Mouse (Mus musculus): ENCODE measurements around the gene Spatc1l. TPM values are rescaled to one million over a fixed set of nuclear protein-coding genes. Genes with fewer than 3 reads are reported as not detected.

The Spatc1l gene
- polyA plus RNA-seq, 1 experiment = not detected

DNA sequence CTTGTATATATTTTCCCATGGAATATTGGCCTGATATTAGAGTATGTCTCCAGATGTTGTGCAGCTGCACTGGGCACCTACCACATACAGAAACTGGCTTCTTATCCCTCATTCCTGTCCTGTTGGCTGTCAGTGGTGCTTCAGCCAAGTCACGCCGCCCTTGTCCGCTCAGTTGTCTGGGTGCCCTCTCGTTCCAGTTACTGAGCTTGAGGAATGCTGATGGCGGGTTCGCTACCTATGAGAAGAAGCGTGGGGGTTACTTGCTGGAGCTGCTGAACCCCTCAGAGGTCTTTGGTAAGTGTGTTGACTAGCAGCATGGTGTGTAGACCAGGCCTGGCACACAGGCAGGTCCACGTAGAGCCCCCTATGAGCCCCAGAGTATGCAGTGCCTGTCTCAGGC is 15.5 kb upstream of the Spatc1l start:
- Histone ChIP-seq H3K4me1 (ENCODE audit: control insufficient read depth, insufficient read depth, low read length) (peaks cover 11% of the 10 kb centered on the region), H3K4me3 (ENCODE audit: insufficient read depth, low read length) (no peak overlapping the region), H3K27ac (ENCODE audit: insufficient read depth, low read depth, low read length) (no peak overlapping the region)
- TF ChIP-seq POLR2A (IDR thresholded peaks at IDR 0.05; ENCODE audit: borderline replicate concordance, low read depth, low read length) = no peak
- TF ChIP-seq CTCF (IDR thresholded peaks at IDR 0.05; ENCODE audit: low read depth, low read length) = no peak

DNA sequence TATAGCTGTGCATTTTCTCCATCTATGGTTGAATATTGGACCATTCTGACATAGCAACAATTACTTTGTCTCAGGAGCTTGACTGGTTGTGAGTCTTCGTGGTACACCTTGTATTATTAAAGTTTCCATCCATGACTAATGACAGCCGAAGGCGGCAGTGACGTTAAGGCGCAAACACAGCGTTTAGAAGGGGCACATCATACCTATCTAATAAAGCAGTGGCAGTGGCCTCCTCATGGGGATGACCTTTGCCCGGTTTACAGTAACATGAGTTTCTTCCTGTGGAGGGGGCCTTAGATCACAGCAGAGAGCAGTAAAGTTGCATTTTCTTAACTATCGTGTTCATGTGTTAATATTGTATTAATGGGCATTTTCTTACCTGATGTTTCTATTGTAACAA is 13.9 kb upstream of the Spatc1l start:
- Histone ChIP-seq H3K4me3 (ENCODE audit: insufficient read depth, low read length) (no peak overlapping the region), H3K4me1 (ENCODE audit: control insufficient read depth, insufficient read depth, low read length) (no peaks in the 10 kb centered on the region; the same call in 1 of the 2 replicates), H3K27ac (ENCODE audit: insufficient read depth, low read depth, low read length) (no peak overlapping the region)
- TF ChIP-seq CTCF (IDR thresholded peaks at IDR 0.05; ENCODE audit: low read depth, low read length) (no peak), POLR2A (IDR thresholded peaks at IDR 0.05; ENCODE audit: borderline replicate concordance, low read depth, low read length) (no peak)

DNA sequence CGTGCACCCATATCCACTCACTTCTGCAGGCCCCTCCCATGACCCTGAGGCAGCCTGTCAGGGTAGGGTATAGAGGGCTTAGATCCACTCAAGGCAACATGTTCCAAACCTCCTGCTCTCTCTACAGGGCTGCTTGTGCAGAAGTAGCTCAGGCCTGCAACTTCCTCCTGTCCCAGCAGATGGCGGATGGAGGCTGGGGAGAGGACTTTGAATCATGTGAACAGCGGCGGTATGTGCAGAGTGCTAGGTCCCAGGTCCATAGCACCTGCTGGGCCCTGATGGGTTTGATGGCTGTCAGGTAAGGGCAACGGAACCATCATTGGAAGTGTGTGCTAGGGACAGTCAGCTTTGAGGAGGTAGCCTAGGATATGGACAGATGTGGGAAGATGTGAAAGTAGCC is 11.6 kb upstream of the Spatc1l start:
- Histone ChIP-seq H3K4me1 (ENCODE audit: control insufficient read depth, insufficient read depth, low read length) (no peaks in the 10 kb centered on the region), H3K4me3 (ENCODE audit: insufficient read depth, low read length) (no peak overlapping the region), H3K27ac (ENCODE audit: insufficient read depth, low read depth, low read length) (no peak overlapping the region)
- TF ChIP-seq POLR2A (IDR thresholded peaks at IDR 0.05; ENCODE audit: borderline replicate concordance, low read depth, low read length) = no peak
- TF ChIP-seq CTCF (IDR thresholded peaks at IDR 0.05; ENCODE audit: low read depth, low read length) = no peak

DNA sequence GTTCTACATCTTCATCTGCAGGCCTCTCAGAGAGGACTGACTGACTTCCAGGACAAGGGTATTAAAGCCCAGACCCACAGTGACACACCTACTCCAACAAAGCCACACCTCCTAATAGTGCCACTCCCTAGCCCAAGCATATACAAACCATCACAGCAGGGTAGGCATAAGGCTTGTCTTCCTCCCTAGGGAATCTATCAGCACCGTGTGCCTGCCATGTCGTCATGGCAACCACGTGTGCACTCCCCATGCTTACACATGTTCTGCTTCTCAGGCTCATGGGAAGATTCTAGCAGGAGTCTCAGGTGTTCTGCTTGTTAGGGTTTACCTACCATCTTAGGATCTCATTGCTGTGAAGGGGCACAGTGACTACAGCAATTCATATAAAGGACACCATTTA is 10.5 kb upstream of the Spatc1l start:
- Histone ChIP-seq H3K4me3 (ENCODE audit: insufficient read depth, low read length) (no peak overlapping the region), H3K4me1 (ENCODE audit: control insufficient read depth, insufficient read depth, low read length) (no peaks in the 10 kb centered on the region), H3K27ac (ENCODE audit: insufficient read depth, low read depth, low read length) (no peak overlapping the region)
- no peak for TF ChIP-seq CTCF (IDR thresholded peaks at IDR 0.05; ENCODE audit: low read depth, low read length)
- no peak for TF ChIP-seq POLR2A (IDR thresholded peaks at IDR 0.05; ENCODE audit: borderline replicate concordance, low read depth, low read length)

DNA sequence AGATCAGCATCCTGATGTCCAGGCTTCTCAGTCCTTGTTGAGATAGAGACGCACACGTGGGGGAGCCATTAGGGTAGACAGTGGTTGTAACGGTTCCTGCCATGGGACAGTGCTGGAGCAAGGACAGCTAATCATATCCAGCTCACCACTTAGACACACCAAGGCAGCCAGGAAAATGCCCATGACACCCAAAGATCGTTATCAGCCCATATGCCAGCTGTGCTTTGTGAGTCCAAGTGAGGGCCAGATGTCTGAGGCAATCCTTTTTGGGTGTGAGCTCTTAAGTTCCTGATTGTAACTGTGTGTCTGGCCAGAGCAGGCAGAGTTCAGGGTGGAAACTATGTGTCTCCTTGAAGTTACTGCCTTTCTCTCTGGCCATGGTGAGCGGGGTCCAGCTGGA is 8.0 kb upstream of the Spatc1l start:
- TF ChIP-seq CTCF (IDR thresholded peaks at IDR 0.05; ENCODE audit: low read depth, low read length) (no peak), POLR2A (IDR thresholded peaks at IDR 0.05; ENCODE audit: borderline replicate concordance, low read depth, low read length) (no peak)
- no peak overlapping the region for H3K27ac ChIP-seq (ENCODE audit: insufficient read depth, low read depth, low read length)
- H3K4me3 ChIP-seq (ENCODE audit: insufficient read depth, low read length) = no peak overlapping the region
- no peaks in the 10 kb centered on the region for H3K4me1 ChIP-seq (ENCODE audit: control insufficient read depth, insufficient read depth, low read length)

DNA sequence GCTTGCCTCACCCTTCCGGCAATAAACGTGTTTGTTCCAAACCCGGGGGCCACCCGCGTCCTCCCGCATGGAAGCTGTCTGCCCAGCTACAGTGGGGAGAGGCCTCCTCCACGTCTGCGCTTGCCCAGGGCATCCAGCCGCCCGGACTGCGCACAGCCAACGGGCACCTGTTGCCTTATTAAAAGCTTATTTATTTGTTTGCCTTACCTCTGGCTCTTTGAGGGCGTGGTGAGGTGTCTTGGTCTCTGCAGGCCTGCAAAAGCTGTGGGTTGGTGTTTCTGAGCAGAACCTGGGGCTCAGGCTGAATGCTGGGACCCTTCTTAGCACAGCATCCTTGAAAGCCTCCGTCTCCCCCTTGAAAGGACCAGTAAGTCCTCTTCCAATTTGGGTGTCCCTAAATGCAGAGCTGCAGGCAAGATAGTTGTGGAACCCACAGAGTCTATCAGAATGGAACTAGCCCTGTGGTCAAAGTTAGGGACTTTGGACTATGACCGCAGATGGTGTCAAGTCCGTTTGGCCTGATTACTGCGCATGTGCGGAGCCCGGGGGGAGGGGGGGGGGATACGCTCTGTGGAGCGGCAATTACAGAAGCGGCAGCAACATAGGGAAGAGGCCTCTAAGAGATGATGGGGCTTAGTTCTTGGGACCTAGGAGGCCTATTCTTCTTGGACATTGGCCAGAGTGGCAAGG is 8.1 kb downstream of the Spatc1l start:
- TF ChIP-seq CTCF (IDR thresholded peaks at IDR 0.05; ENCODE audit: low read depth, low read length) (no peak), POLR2A (IDR thresholded peaks at IDR 0.05; ENCODE audit: borderline replicate concordance, low read depth, low read length) (no peak)
- H3K4me3 ChIP-seq (ENCODE audit: insufficient read depth, low read length) = no peak overlapping the region
- H3K4me1 ChIP-seq (ENCODE audit: control insufficient read depth, insufficient read depth, low read length) = no peaks in the 10 kb centered on the region
- H3K27ac ChIP-seq (ENCODE audit: insufficient read depth, low read depth, low read length) = no peak overlapping the region

DNA sequence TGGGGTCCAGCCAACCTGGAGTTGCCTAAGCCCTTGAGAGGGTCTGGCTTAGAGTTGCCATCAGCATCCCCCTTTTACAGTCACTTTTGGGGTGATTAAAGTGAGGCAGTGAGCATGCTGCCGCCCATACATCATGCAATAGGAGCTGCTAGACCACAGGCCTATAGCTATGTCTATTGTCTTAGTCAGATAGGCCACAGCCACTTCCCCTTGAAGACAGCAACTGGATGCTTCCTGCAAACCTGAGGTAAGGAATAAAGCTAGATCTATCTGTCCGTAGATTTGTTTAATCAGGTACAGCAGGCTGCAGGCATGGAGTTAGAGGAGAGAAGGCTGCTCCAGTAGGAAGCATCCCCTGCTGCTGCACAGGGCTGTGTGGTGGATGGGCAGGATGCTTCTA is 9.0 kb downstream of the Spatc1l start:
- Histone ChIP-seq H3K27ac (ENCODE audit: insufficient read depth, low read depth, low read length) (no peak overlapping the region), H3K4me1 (ENCODE audit: control insufficient read depth, insufficient read depth, low read length) (no peaks in the 10 kb centered on the region), H3K4me3 (ENCODE audit: insufficient read depth, low read length) (no peak overlapping the region)
- TF ChIP-seq POLR2A (IDR thresholded peaks at IDR 0.05; ENCODE audit: borderline replicate concordance, low read depth, low read length) = no peak
- TF ChIP-seq CTCF (IDR thresholded peaks at IDR 0.05; ENCODE audit: low read depth, low read length) = no peak

DNA sequence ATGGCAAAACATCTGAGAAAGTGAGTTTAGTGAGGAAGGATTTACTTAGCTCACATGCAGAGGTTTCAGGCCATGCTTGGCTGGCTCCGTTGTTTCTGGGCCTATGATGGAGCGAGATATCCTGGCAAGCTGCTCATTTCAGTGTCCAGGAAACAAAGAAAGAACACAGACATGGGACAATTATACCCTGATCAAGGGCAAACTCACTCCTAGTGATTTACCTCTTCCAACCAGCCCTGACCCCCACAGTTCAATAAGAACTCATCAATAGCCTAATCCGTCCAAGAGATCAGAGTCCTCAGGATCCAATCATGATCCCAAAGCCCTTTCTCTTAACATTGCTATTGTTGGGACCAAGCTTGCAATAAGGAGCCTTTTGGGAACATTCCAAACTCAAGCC is 10.1 kb downstream of the Spatc1l start:
- no peak overlapping the region for H3K27ac ChIP-seq (ENCODE audit: insufficient read depth, low read depth, low read length)
- no peaks in the 10 kb centered on the region for H3K4me1 ChIP-seq (ENCODE audit: control insufficient read depth, insufficient read depth, low read length)
- H3K4me3 ChIP-seq (ENCODE audit: insufficient read depth, low read length) = no peak overlapping the region
- TF ChIP-seq CTCF (IDR thresholded peaks at IDR 0.05; ENCODE audit: low read depth, low read length) = no peak
- TF ChIP-seq POLR2A (IDR thresholded peaks at IDR 0.05; ENCODE audit: borderline replicate concordance, low read depth, low read length) = no peak

DNA sequence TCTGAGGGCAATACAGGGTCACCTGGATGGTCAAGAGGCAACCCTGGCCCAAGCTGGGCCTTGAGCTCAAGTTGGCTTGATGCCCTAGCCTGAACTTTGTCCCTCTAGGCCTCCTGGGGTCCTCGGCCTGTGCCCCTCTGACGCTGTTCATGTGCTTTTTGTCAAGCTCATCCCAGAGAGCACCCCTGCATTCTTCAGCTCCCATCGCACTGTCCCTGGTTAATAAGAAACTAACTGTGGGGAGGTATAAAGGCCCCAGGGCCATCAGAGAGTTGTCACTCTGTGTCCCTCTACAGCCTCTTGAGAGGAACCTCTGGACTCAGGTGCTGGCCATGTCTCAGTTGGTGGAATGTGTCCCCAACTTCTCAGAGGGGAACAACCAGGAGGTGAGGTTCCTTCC is 13.3 kb downstream of the Spatc1l start, which contains the start of gene Ftcd:
Ftcd (plus strand) TSS at position 275 of the 400 bp plus-strand sequence.
- Histone ChIP-seq H3K4me1 (ENCODE audit: control insufficient read depth, insufficient read depth, low read length) (no peaks in the 10 kb centered on the region), H3K27ac (ENCODE audit: insufficient read depth, low read depth, low read length) (no peak within 1 kb of the TSS), H3K4me3 (ENCODE audit: insufficient read depth, low read length) (no peak within 1 kb of the TSS)
- no peak for TF ChIP-seq CTCF (IDR thresholded peaks at IDR 0.05; ENCODE audit: low read depth, low read length)
- no peak for TF ChIP-seq POLR2A (IDR thresholded peaks at IDR 0.05; ENCODE audit: borderline replicate concordance, low read depth, low read length)

DNA sequence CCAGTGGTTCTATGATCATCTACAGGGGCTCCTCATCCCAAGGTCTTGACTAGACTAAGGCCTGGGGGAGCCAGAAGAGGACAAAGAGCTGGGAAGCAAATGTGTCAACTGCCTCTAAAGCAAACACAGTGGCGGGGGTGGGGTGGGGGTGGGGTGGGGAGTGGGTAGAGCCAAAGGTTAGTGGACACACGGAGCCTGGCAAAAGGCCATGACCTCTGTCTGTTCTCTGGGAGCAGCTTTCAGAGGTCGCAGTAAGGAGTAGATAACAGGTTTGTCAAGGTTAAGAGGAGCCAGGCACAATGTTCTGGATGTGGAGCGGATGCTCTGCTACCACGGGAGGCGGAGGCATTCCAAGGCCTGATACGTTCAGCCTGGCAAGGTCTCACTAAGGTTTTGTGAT is 14.8 kb downstream of the Spatc1l start:
- Histone ChIP-seq H3K27ac (ENCODE audit: insufficient read depth, low read depth, low read length) (no peak overlapping the region), H3K4me1 (ENCODE audit: control insufficient read depth, insufficient read depth, low read length) (no peaks in the 10 kb centered on the region), H3K4me3 (ENCODE audit: insufficient read depth, low read length) (no peak overlapping the region)
- TF ChIP-seq POLR2A (IDR thresholded peaks at IDR 0.05; ENCODE audit: borderline replicate concordance, low read depth, low read length) = no peak
- no peak for TF ChIP-seq CTCF (IDR thresholded peaks at IDR 0.05; ENCODE audit: low read depth, low read length)
